Mouse (Mus musculus) cerebellum, postnatal 36 days (tissue): ENCODE measurements at regions not wholly inside any gene's neighbourhood (a gene's known extent, or its start where the extent isn't known, plus 50 kb on each side); places are given as distances from the start of the nearest gene placed in this dataset.

Experiments
- DNase-seq, 2 experiments: peaks; one replicate each; pipeline ENCODE4 v3.0.0; 2021 to 2022; ENCODE audit warnings: mixed read lengths in 2 of 2

- no peak for DNase-seq
Observed at GRCm38 (mm10) chr10:111746067-111746878, 226.2 kb upstream of the Krr1 start.

GRCm38 (mm10) chr10:111746879-111747477, 225.5 kb upstream of the Krr1 start:
- no peak for DNase-seq

- no peak for DNase-seq
Observed at GRCm38 (mm10) chr10:111748482-111748881, 224.0 kb upstream of the Krr1 start.

DNA sequence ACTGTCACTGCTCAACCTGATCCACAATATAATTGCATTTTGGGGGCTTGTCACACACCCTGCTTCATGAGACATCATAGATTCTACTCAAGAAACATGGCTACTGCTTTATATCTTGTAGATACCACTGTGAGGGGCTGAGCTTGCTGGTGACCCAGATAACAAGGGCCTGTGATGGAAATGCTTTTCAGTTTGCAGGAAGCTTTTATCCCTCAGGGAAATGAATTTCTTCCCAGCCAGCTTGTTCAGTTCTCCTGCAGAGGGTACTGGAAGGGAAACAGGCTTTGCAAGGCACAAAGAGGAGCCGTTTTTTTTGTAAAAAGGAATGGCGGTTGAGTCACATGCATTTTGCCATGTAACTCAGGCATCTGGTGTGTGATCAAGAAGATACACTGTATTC, 218.8 kb upstream of the Krr1 start:
- DNase-seq: no peak

DNA sequence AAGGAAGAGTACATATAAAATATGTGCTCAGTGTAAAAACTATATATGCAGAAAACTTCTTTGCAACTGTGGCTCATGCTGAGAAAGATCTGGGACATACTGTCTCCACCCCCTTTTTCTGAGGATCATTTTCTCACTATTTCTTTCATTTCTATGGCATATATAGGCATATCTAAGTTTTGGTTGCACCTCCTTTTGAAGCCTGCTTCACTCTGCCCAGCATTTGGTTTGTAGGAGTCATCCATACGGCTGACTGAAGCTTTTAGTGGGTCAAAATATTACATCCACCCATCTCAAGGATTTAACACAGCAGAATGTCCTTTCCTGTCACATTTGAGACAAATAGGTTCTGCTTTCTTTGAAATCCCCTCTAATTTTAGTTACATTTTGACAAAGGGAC, 216.5 kb upstream of the Krr1 start:
- no peak for DNase-seq

- no peak for DNase-seq
Observed at GRCm38 (mm10) chr10:111756528-111756927, 215.9 kb upstream of the Krr1 start.

- no peak for DNase-seq
Observed at GRCm38 (mm10) chr10:111757689-111758088, 214.8 kb upstream of the Krr1 start.

- no peak for DNase-seq
Observed at GRCm38 (mm10) chr10:111759505-111759904, 213.0 kb upstream of the Krr1 start.

DNA sequence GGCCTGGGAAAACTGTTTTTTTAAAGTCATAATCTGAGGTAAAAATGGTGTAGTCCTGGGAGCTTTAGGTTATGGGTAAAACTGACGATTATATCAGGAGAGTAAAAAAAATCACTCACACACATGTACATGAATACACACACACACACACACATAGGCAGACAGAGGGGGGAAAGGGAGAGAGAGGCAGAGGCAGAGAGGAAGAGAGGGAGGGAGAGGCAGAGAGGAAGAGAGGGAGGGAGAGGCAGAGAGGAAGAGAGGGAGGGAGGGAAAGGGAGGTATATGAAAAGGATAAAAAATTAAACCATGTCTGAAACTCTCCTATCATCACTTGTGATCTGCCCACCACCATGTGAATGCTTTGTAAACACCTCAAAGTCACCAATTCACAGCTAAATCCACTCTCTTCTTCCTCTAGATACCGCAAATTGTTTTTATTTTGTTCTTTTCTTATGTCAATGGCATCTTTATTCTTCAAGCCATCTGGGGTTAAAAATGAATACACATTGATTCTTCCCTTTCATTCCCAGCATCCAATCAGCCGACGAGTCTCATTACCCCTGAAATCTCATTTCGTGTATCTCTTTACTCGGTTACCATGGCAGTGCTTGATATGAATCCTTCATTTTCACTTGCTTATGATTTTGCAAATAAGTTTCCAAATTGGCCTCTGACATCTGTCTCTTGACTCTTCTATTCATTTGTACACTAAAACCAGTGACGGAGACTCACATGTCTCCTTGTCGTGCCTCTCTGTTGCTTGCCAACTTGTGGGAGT, 209.5 kb upstream of the Krr1 start:
- DNase-seq: no peak

DNA sequence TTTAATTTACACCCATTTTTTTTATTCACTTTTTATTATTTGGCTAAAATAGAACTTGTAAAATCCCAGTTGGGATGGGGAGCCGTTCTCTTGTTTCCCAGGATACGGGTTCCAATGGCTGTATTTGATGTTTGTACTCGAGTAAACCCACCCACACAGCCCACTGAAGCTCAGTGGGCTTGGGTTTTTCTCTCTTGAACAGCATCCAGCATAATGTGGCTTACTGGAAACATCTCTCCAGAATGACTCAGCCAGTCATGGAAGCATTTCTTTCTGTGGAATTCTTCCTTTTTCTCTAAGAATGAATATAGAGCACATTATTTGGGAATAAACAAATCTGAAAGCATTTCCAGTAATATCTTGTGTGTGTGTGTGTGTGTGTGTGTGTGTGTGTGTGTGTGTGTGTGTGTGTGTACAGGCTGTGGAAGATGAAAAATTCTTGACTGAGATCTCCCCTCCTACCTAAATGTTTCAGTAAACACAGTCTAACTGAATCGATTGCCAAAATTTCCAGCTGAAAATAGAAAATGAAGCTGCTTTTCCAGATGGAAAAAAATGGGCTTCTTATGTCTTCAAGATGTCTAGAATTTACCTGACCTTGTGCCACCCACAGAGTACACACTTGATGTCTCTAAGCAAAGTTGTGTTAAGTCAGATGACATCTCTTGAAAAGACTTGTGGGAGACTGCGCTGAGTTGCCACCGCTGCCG, 205.3 kb upstream of the Krr1 start:
- no peak for DNase-seq

- no peak for DNase-seq
Observed at GRCm38 (mm10) chr10:111767813-111768455, 204.5 kb upstream of the Krr1 start.

DNA sequence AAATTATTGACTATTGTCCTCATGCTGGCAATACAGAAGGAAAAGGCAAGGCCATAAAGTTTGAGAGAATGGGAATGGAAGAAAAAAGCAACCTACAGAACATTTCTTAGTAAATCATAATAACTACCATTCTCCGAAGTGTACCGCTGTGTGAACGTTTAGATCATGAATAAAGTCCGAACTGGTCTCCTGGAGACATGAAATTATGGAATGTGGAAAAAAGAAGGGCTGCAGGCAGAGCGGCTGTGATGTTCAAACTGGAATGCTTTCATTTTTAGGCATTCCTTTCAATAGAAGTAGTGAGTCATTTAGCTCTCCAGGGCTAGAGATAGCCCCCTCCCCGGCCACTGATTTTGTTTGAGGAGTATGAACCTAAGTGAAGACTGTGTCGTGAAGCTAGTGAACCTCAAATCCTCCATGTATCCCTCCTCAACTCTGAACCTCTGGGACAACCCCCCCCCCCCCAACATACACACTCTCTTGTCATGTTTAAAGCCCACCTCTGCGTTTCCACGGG, 202.9 kb upstream of the Krr1 start:
- DNase-seq: no peak

- DNase-seq: no peak
Observed at GRCm38 (mm10) chr10:111770027-111770426, 202.4 kb upstream of the Krr1 start.

GRCm38 (mm10) chr10:111771010-111771409, 201.5 kb upstream of the Krr1 start:
- no peak for DNase-seq

DNA sequence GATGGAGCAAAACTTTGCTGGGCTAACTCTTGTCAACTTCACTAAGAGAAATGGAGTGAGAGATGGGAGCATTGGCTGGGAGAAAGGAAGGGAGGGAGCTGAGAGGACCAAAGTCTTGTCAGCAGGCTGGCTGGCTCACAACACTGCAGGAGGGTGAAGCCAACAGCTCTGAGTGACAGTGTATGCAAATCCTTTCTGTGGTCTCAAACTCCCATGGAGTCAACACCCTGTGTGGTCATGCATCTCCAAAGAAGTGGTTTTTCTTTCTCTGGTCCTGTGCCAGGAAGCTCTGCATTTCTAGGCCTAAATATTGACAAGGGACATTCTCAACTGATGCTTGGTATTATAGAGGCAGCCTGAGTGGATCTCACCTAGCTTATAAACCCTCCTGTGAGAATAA, 194.9 kb upstream of the Krr1 start:
- DNase-seq: no peak

- DNase-seq: no peak
Observed at GRCm38 (mm10) chr10:111778111-111778510, 194.4 kb upstream of the Krr1 start.

DNA sequence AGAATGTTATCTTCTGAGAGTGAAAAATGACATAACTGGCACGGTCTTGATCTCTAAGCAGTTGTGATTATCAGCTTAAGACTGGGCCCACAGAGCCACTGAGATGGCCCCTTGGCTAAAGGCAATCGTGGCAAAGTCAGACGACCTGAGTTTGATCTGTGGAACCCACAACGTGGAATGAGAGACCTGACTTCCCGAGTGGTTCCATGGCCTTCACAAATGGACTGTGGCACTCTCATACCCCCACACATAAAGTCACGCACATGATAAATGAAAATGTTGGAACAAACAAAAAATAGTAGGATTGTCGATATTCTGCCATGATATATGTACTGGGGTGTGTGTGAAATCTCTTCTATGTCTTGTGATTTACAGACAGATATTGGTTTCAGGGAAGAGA, 192.5 kb upstream of the Krr1 start:
- DNase-seq: no peak

GRCm38 (mm10) chr10:111782195-111782810, 190.2 kb upstream of the Krr1 start:
- no peak for DNase-seq

DNA sequence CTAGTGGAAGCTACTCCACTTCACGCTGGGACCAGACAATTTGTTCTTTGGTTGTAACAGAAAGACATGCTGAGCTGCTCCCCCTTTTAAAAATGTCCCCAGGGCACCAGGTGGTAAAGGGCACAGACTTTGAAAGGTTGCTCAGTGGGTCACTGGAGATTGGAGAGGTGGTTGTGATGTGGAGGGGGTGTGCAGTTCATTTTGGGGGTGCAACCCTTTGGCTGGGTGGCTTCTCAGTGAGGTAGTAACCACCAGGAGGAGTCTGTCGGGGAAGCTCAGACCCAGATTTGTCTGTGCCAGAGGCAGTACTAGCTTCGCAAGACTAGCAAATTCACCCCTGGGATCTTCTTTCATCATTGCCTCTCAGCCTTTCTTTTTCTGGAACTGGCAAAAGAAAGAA, 189.0 kb upstream of the Krr1 start:
- no peak for DNase-seq

GRCm38 (mm10) chr10:111784065-111784853, 188.2 kb upstream of the Krr1 start:
- DNase-seq: no peak

DNA sequence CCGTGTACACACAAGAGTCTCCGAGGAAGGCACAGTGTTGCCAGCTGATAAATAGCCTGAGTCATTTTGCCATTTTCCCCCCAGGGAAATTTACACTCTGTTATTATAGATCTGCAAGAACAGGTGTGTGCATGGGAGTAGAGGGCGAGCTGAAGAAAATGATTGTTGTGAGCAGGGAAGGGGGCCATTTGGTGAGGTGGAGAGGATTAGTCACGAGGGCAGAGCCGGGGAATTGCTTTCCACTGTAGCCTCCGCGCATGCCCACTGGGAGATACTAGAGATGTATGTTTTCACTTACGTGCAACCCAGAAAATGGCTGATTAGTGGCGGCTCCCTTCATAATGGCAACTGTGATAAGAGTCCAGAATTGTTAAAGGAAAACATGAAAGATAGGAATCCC, 185.3 kb upstream of the Krr1 start:
- no peak for DNase-seq
